Mouse (Mus musculus): Measurements from ENCODE around the gene Znhit1.

- TF ChIP-seq CTCF (conservative IDR thresholded peaks at IDR 0.05; ENCODE audit: low read length) (peak; percentile 73), POU5F1 (IDR thresholded peaks at IDR 0.05; ENCODE audit: borderline replicate concordance, low read length) (no peak)
These were observed 6.8 kb downstream of the Znhit1 start for GRCm38 (mm10) chr5:136980974-136981373.

Data from E14TG2a.4 (cell line).